Mouse (Mus musculus): ENCODE measurements at regions not wholly inside any gene's neighbourhood (a gene's known extent, or its start where the extent isn't known, plus 50 kb on each side); places are given as distances from the start of the nearest gene placed in this dataset.

GRCm38 (mm10) chr8:27837903-27838302, 390.4 kb downstream of the Poteg start:
- Histone ChIP-seq H3K36me3 (ENCODE audit: control insufficient read depth, insufficient read depth, low read length) (no peaks in the 10 kb centered on the region), H3K4me3 (ENCODE audit: low read depth, low read length) (no peak overlapping the region), H3K27ac (replicated peaks; ENCODE audit: low read depth, low read length) (no peak overlapping the region), H3K4me1 (ENCODE audit: control insufficient read depth, insufficient read depth, low read length) (no peaks in the 10 kb centered on the region), H3K9me3 (ENCODE audit: control insufficient read depth, low read length) (no peaks in the 10 kb centered on the region), H3K27me3 (replicated peaks; ENCODE audit: control insufficient read depth, insufficient read depth, low read length) (no peaks in the 10 kb centered on the region), H3K4me2 (ENCODE audit: low read depth, low read length) (no peak overlapping the region), H3K9ac (ENCODE audit: low read depth, low read length) (no peak overlapping the region)
- ATAC-seq (ENCODE audit: low read depth) = 0 out of 2 replicates have a peak, but pooled peaks have one; percentile 63
- peak; percentile 42 for DNase-seq (ENCODE audit: low spot score)
- 32% methylated on average over 1 of the region's 1 CpGs for WGBS

- peak; percentile 67; the same call in 1 of the 2 replicates for ATAC-seq (ENCODE audit: low read depth)
- no peaks in the 10 kb centered on the region for H3K27me3 ChIP-seq (replicated peaks; ENCODE audit: control insufficient read depth, insufficient read depth, low read length)
- no peaks in the 10 kb centered on the region for H3K4me1 ChIP-seq (ENCODE audit: control insufficient read depth, insufficient read depth, low read length)
- H3K4me2 ChIP-seq (ENCODE audit: low read depth, low read length) = no peak overlapping the region
- no peaks in the 10 kb centered on the region for H3K9me3 ChIP-seq (ENCODE audit: control insufficient read depth, low read length)
- 33% methylated on average over 1 of the region's 1 CpGs for WGBS
- no peak overlapping the region for H3K9ac ChIP-seq (ENCODE audit: low read depth, low read length)
- H3K36me3 ChIP-seq (ENCODE audit: control insufficient read depth, insufficient read depth, low read length) = no peaks in the 10 kb centered on the region
- no peak overlapping the region for H3K27ac ChIP-seq (replicated peaks; ENCODE audit: low read depth, low read length)
- peak; percentile 47 for DNase-seq (ENCODE audit: low spot score)
- no peak overlapping the region for H3K4me3 ChIP-seq (ENCODE audit: low read depth, low read length)
These were observed 419.1 kb downstream of the Poteg start for GRCm38 (mm10) chr8:27866468-27866995.

- DNase-seq (ENCODE audit: low spot score) = no peak
- Histone ChIP-seq H3K9ac (ENCODE audit: low read depth, low read length) (no peak overlapping the region), H3K27me3 (replicated peaks; ENCODE audit: control insufficient read depth, insufficient read depth, low read length) (no peaks in the 10 kb centered on the region), H3K27ac (replicated peaks; ENCODE audit: low read depth, low read length) (no peak overlapping the region), H3K4me2 (ENCODE audit: low read depth, low read length) (no peak overlapping the region), H3K4me3 (ENCODE audit: low read depth, low read length) (no peak overlapping the region), H3K4me1 (ENCODE audit: control insufficient read depth, insufficient read depth, low read length) (no peaks in the 10 kb centered on the region), H3K36me3 (ENCODE audit: control insufficient read depth, insufficient read depth, low read length) (no peaks in the 10 kb centered on the region), H3K9me3 (ENCODE audit: control insufficient read depth, low read length) (no peaks in the 10 kb centered on the region)
- no peak for ATAC-seq (ENCODE audit: low read depth)
- 87% methylated on average over 7 of the region's 7 CpGs for WGBS
These were observed 421.1 kb downstream of the Poteg start for GRCm38 (mm10) chr8:27868591-27868990.

GRCm38 (mm10) chr8:27877691-27878264, 430.3 kb downstream of the Poteg start:
- H3K9me3 ChIP-seq (ENCODE audit: control insufficient read depth, low read length) = no peaks in the 10 kb centered on the region
- no peaks in the 10 kb centered on the region for H3K27me3 ChIP-seq (replicated peaks; ENCODE audit: control insufficient read depth, insufficient read depth, low read length)
- DNase-seq (ENCODE audit: low spot score) (no peak), ATAC-seq (ENCODE audit: low read depth) (no peak)
- H3K4me2 ChIP-seq (ENCODE audit: low read depth, low read length) = no peak overlapping the region
- no peak overlapping the region for H3K9ac ChIP-seq (ENCODE audit: low read depth, low read length)
- H3K4me3 ChIP-seq (ENCODE audit: low read depth, low read length) = no peak overlapping the region
- H3K36me3 ChIP-seq (ENCODE audit: control insufficient read depth, insufficient read depth, low read length) = no peaks in the 10 kb centered on the region
- H3K27ac ChIP-seq (replicated peaks; ENCODE audit: low read depth, low read length) = no peak overlapping the region
- no peaks in the 10 kb centered on the region for H3K4me1 ChIP-seq (ENCODE audit: control insufficient read depth, insufficient read depth, low read length)

GRCm38 (mm10) chr8:27889292-27889691, 441.8 kb downstream of the Poteg start:
- Histone ChIP-seq H3K4me1 (ENCODE audit: control insufficient read depth, insufficient read depth, low read length) (no peaks in the 10 kb centered on the region), H3K4me2 (ENCODE audit: low read depth, low read length) (no peak overlapping the region), H3K27ac (replicated peaks; ENCODE audit: low read depth, low read length) (no peak overlapping the region), H3K9ac (ENCODE audit: low read depth, low read length) (no peak overlapping the region), H3K9me3 (ENCODE audit: control insufficient read depth, low read length) (no peaks in the 10 kb centered on the region), H3K36me3 (ENCODE audit: control insufficient read depth, insufficient read depth, low read length) (no peaks in the 10 kb centered on the region), H3K4me3 (ENCODE audit: low read depth, low read length) (no peak overlapping the region), H3K27me3 (replicated peaks; ENCODE audit: control insufficient read depth, insufficient read depth, low read length) (no peaks in the 10 kb centered on the region)
- 61% methylated on average over 6 of the region's 6 CpGs for WGBS
- no peak for ATAC-seq (ENCODE audit: low read depth)
- DNase-seq (ENCODE audit: low spot score) = peak; percentile 20

- H3K4me1 ChIP-seq (ENCODE audit: control insufficient read depth, insufficient read depth, low read length) = no peaks in the 10 kb centered on the region
- no peak overlapping the region for H3K4me2 ChIP-seq (ENCODE audit: low read depth, low read length)
- DNase-seq (ENCODE audit: low spot score) = peak; percentile 45
- WGBS = 25% methylated on average over 6 of the region's 6 CpGs
- no peak for ATAC-seq (ENCODE audit: low read depth)
- H3K27me3 ChIP-seq (replicated peaks; ENCODE audit: control insufficient read depth, insufficient read depth, low read length) = no peaks in the 10 kb centered on the region
- H3K4me3 ChIP-seq (ENCODE audit: low read depth, low read length) = no peak overlapping the region
- no peak overlapping the region for H3K27ac ChIP-seq (replicated peaks; ENCODE audit: low read depth, low read length)
- no peaks in the 10 kb centered on the region for H3K36me3 ChIP-seq (ENCODE audit: control insufficient read depth, insufficient read depth, low read length)
- no peaks in the 10 kb centered on the region for H3K9me3 ChIP-seq (ENCODE audit: control insufficient read depth, low read length)
- H3K9ac ChIP-seq (ENCODE audit: low read depth, low read length) = no peak overlapping the region
These were observed 446.9 kb downstream of the Poteg start for GRCm38 (mm10) chr8:27894325-27894724.

- no peak for ATAC-seq (ENCODE audit: low read depth)
- WGBS = 53% methylated on average over 2 of the region's 2 CpGs
These were observed 452.6 kb downstream of the Poteg start for GRCm38 (mm10) chr8:27900115-27900514.

GRCm38 (mm10) chr8:27903796-27904195, 456.3 kb downstream of the Poteg start:
- H3K9me3 ChIP-seq (ENCODE audit: control insufficient read depth, low read length) = no peaks in the 10 kb centered on the region
- no peaks in the 10 kb centered on the region for H3K27me3 ChIP-seq (replicated peaks; ENCODE audit: control insufficient read depth, insufficient read depth, low read length)
- DNase-seq (ENCODE audit: low spot score) = no peak
- H3K9ac ChIP-seq (ENCODE audit: low read depth, low read length) = no peak overlapping the region
- H3K4me3 ChIP-seq (ENCODE audit: low read depth, low read length) = no peak overlapping the region
- no peak overlapping the region for H3K4me2 ChIP-seq (ENCODE audit: low read depth, low read length)
- ATAC-seq (ENCODE audit: low read depth) = no peak
- 30% methylated on average over 2 of the region's 2 CpGs for WGBS
- H3K4me1 ChIP-seq (ENCODE audit: control insufficient read depth, insufficient read depth, low read length) = no peaks in the 10 kb centered on the region
- H3K36me3 ChIP-seq (ENCODE audit: control insufficient read depth, insufficient read depth, low read length) = no peaks in the 10 kb centered on the region
- H3K27ac ChIP-seq (replicated peaks; ENCODE audit: low read depth, low read length) = no peak overlapping the region

More at GRCm38 (mm10) chr8:27900115-27900514, 452.6 kb downstream of the Poteg start:
- Histone ChIP-seq H3K36me3 (ENCODE audit: control insufficient read depth, insufficient read depth, low read length) (no peaks in the 10 kb centered on the region), H3K4me1 (ENCODE audit: control insufficient read depth, insufficient read depth, low read length) (no peaks in the 10 kb centered on the region), H3K27me3 (replicated peaks; ENCODE audit: control insufficient read depth, insufficient read depth, low read length) (no peaks in the 10 kb centered on the region), H3K27ac (replicated peaks; ENCODE audit: low read depth, low read length) (no peak overlapping the region), H3K4me3 (ENCODE audit: low read depth, low read length) (no peak overlapping the region), H3K9me3 (ENCODE audit: control insufficient read depth, low read length) (no peaks in the 10 kb centered on the region), H3K4me2 (ENCODE audit: low read depth, low read length) (no peak overlapping the region), H3K9ac (ENCODE audit: low read depth, low read length) (no peak overlapping the region)
- DNase-seq (ENCODE audit: low spot score) = peak; percentile 14

GRCm38 (mm10) chr8:27909347-27909945, 462.0 kb downstream of the Poteg start:
- no peak overlapping the region for H3K27ac ChIP-seq (replicated peaks; ENCODE audit: low read depth, low read length)
- no peak overlapping the region for H3K9ac ChIP-seq (ENCODE audit: low read depth, low read length)
- H3K4me3 ChIP-seq (ENCODE audit: low read depth, low read length) = no peak overlapping the region
- peak; percentile 4 for DNase-seq (ENCODE audit: low spot score)
- no peaks in the 10 kb centered on the region for H3K4me1 ChIP-seq (ENCODE audit: control insufficient read depth, insufficient read depth, low read length)
- no peaks in the 10 kb centered on the region for H3K36me3 ChIP-seq (ENCODE audit: control insufficient read depth, insufficient read depth, low read length)
- H3K9me3 ChIP-seq (ENCODE audit: control insufficient read depth, low read length) = no peaks in the 10 kb centered on the region
- WGBS = 24% methylated on average over 2 of the region's 2 CpGs
- no peak for ATAC-seq (ENCODE audit: low read depth)
- no peak overlapping the region for H3K4me2 ChIP-seq (ENCODE audit: low read depth, low read length)
- no peaks in the 10 kb centered on the region for H3K27me3 ChIP-seq (replicated peaks; ENCODE audit: control insufficient read depth, insufficient read depth, low read length)

Data from embryonic facial prominence, embryonic 14.5 days (tissue).